Mouse (Mus musculus) embryonic facial prominence, embryonic 12.5 days (tissue): ENCODE results near the gene Gli3. TPM values are rescaled to one million over a fixed set of nuclear protein-coding genes. Genes with fewer than 3 reads are reported as not detected.

Experiments
- ATAC-seq: fragments of 200-750 bp; cut with Nextera tagmentation; 2 replicates; pipeline ENCODE4 v1.8.0; 2017; ENCODE audit not compliant: insufficient number of reproducible peaks, insufficient read depth, low FRiP score, low TSS enrichment
- H3K27ac ChIP-seq: fragments of 300-500 bp; sonication (generic); 2 replicates; pipeline ENCODE4 v1.5.1; 2016; ENCODE audit warnings: mild to moderate bottlenecking
- H3K27me3 ChIP-seq: fragments of 300-500 bp; sonication (generic); 2 replicates; pipeline ENCODE4 v1.6.1; 2016; ENCODE audit warnings: mild to moderate bottlenecking, moderate library complexity
- H3K36me3 ChIP-seq: fragments of 300-500 bp; sonication (generic); 2 replicates; pipeline ENCODE4 v1.6.1; 2016; ENCODE audit warnings: mild to moderate bottlenecking
- H3K4me1 ChIP-seq: fragments of 300-500 bp; sonication (generic); 2 replicates; pipeline ENCODE4 v1.6.1; 2016
- H3K4me2 ChIP-seq: fragments of 300-500 bp; sonication (generic); replicated peaks from 2 replicates; pipeline ENCODE4 v1.6.1; 2016; ENCODE audit warnings: mild to moderate bottlenecking, moderate library complexity
- H3K4me3 ChIP-seq: fragments of 300-500 bp; sonication (generic); 2 replicates; pipeline ENCODE4 v1.5.1; 2016; ENCODE audit warnings: mild to moderate bottlenecking
- H3K9ac ChIP-seq: fragments of 300-500 bp; sonication (generic); 2 replicates; pipeline ENCODE4 v1.6.1; 2016; ENCODE audit warnings: mild to moderate bottlenecking, moderate library complexity
- H3K9me3 ChIP-seq: fragments of 300-500 bp; sonication (generic); 2 replicates; pipeline ENCODE4 v1.6.1; 2016; ENCODE audit warnings: mild to moderate bottlenecking, moderate library complexity
- WGBS: fragments of 180-500 bp; shearing (Covaris S2); methylation state at CpG from one replicate; pipeline ENCODE4 v1.1.7; 2016; 5-methylcytosine and 5-hydroxymethylcytosine counted together
- polyA plus RNA-seq: library from polyadenylated mRNA; unstranded; fragments of >200 nt; fragmentation: Nextera tagmentation; extraction: Ambion mirVana; gene quantifications from 2 replicates; pipeline ENCODE4 v1.2.1, GENCODE M21; 2016

Gli3 gene
- polyA plus RNA-seq, 1 experiment from 2014 or later, result 35.8 TPM

DNA sequence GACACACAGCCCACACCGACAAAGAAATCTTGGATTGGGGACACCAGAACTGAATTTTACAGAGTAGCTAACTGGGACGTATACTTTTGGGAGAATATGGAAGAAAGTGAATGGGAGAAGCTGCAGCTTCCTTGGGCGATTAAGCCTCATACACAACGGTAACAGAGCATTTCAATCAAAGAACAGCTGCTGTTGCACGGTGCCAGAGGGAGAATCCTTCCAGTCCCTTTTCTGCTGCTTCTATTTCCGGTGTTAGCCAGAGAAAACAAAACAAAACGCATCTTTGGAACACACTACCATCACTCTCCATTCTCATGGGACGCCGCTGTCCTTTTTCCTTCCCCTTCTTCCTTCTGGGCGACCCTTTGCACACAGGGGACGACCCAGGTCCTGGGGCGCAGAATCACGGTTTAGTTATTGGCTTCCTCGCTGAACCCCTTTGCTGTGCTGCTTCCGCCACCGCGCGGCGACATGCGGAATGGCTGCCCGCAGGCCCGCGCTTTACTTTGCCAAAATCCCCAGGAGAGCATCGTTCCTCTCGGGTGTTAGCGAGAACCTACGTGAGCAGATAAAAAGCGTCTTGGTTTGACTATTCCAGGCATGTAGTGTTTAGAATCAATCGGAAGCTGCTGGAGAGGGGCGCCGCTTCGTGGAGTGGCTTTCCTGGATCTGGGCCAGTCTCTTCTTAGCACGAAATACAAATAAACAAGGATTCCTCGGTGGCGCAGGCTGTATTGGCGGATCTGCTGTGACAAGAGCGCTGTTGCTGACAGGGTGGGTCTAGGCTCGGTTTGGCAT is 296.0 kb downstream of the Gli3 start:
- WGBS, result 4% methylated on average over 38 of the region's 38 CpGs
- no peaks in the 10 kb centered on the region for H3K9me3 ChIP-seq
- H3K9ac ChIP-seq, result peak overlapping the region; percentile 41; the same call in 1 of the 2 replicates
- H3K36me3 ChIP-seq, result no peaks in the 10 kb centered on the region
- H3K4me3 ChIP-seq, result peak overlapping the region; percentile 34
- no peaks in the 10 kb centered on the region for H3K27me3 ChIP-seq
- H3K27ac ChIP-seq, result no peak overlapping the region
- peak; percentile 77; the same call in 1 of the 2 replicates for ATAC-seq
- H3K4me2 ChIP-seq, result peak overlapping the region; percentile 57
- no peaks in the 10 kb centered on the region; the same call in 1 of the 2 replicates for H3K4me1 ChIP-seq

DNA sequence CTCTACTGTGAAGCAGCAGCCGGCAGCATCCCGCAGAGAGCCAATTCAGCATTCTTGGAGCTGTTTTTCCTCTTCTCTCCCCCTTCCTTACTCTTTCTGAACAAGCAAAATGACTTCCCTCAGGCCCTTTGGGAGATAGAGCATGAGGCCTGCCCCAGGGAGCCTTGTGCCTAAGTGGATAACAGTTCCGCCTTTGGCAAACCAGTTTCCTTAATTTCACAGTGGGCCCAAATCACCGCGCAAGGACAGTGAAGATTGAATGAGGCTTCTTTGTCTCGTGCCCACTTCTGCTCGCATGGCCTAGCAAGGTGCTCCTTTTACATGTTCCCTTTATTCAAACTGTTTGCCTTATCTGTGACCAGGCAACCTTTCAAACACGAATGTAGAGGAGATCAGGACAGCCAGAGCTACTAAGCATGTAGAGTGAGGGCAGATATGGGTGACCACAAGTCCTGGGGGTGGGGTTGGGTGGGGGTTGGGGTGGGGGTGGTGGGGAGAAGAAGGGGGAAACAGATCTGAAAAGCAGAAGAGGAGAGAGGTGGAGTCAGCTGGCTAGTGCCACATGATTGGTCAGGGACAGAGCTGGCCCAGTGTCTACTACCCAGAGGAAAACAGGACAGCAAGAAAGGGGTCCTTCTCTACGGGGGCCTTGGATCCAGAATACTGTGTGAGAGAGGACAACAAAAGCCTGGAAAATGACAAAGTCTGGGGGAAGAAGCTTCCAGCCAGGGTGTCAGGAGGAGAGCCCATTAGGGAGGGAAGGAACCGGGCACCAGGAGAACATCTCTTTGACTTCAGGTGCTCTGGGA is 296.8 kb downstream of the Gli3 start:
- H3K27me3 ChIP-seq, result no peaks in the 10 kb centered on the region
- peak overlapping the region; percentile 57 for H3K4me2 ChIP-seq
- H3K36me3 ChIP-seq, result no peaks in the 10 kb centered on the region
- peak overlapping the region; percentile 41; the same call in 1 of the 2 replicates for H3K9ac ChIP-seq
- ATAC-seq, result no peak
- peak overlapping the region; percentile 34 for H3K4me3 ChIP-seq
- no peaks in the 10 kb centered on the region for H3K9me3 ChIP-seq
- H3K27ac ChIP-seq, result no peak overlapping the region
- no peaks in the 10 kb centered on the region; the same call in 1 of the 2 replicates for H3K4me1 ChIP-seq
- 17% methylated on average over 10 of the region's 10 CpGs for WGBS

DNA sequence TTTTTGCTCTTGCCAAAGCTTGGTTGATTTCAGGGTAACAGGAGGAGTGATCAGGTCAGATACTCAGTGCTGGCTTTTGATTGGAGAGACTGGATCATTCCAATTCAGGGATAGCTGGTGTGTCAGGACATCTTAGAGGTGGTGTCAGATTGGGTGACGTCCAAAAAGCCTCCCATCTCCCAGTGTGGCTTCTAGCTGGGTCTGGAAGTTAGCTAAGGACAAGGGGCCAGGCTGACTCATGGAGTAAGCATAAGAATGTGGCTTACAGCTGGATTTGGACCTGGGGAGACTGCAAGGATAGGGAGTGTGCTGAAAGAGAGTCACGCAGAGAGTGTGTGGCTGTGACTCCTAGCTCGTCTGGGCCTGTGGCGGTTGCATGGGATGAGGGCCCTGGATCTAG is 299.3 kb downstream of the Gli3 start:
- no peak for ATAC-seq
- Histone ChIP-seq H3K4me2 (no peak overlapping the region), H3K36me3 (no peaks in the 10 kb centered on the region), H3K27ac (no peak overlapping the region), H3K9ac (no peak overlapping the region), H3K4me3 (no peak overlapping the region), H3K27me3 (no peaks in the 10 kb centered on the region), H3K4me1 (no peaks in the 10 kb centered on the region; the same call in 1 of the 2 replicates), H3K9me3 (no peaks in the 10 kb centered on the region)
- 84% methylated on average over 4 of the region's 4 CpGs for WGBS

DNA sequence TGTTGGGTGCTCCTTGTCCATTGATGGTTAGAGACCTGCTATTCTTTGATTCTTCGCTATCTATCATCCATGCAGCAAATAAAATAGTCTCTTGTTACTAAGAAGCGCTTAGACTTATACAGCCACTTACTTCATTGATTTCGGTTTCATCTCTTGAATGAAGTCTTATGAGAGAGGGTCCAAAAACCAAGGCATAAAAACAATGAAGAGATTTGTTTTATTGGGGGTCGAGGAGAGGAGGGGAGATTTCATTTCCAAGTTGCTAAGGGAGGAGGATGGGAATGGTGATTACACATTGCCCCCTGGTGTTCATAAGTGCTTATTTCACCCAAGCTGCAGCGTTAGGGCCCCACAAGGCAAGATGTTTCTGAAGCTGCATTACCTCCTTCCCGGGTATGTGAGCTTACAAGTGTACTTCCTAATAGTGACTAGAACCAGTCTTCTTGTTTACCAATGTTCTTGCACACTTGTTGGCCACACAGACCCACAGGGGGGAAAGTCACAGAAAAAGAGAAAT is 299.9 kb downstream of the Gli3 start:
- WGBS, result 45% methylated on average over 6 of the region's 6 CpGs
- no peak for ATAC-seq
- H3K4me3 ChIP-seq, result no peak overlapping the region
- no peak overlapping the region for H3K27ac ChIP-seq
- H3K9me3 ChIP-seq, result no peaks in the 10 kb centered on the region
- H3K4me1 ChIP-seq, result no peaks in the 10 kb centered on the region; the same call in 1 of the 2 replicates
- no peak overlapping the region for H3K4me2 ChIP-seq
- H3K36me3 ChIP-seq, result no peaks in the 10 kb centered on the region
- H3K9ac ChIP-seq, result no peak overlapping the region
- H3K27me3 ChIP-seq, result no peaks in the 10 kb centered on the region

DNA sequence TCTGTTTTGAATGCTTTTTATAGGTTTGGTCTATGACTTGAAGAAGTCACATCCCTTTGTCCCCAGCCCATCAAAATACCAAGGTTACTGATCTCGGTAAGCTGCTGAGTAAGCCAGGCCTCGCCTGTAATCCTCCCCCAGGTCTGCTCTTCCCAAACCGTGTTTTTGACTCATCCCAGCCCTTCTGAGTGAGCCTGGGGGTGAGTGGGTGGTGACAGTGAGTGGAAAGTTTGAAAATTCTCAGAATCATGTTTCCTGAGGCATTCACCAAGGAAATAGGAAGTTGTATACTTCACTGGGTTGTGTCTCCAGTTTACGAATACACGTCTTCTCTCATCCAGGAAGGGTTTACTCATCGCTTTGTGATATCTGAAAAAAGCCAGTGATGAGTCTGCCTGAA is 314.6 kb downstream of the Gli3 start:
- H3K4me2 ChIP-seq, result no peak overlapping the region
- no peak for ATAC-seq
- no peak overlapping the region for H3K4me3 ChIP-seq
- H3K27me3 ChIP-seq, result no peaks in the 10 kb centered on the region
- H3K9ac ChIP-seq, result no peak overlapping the region
- 80% methylated on average over 6 of the region's 6 CpGs for WGBS
- no peaks in the 10 kb centered on the region for H3K4me1 ChIP-seq
- H3K9me3 ChIP-seq, result no peaks in the 10 kb centered on the region
- H3K27ac ChIP-seq, result no peak overlapping the region
- H3K36me3 ChIP-seq, result no peaks in the 10 kb centered on the region
